ENCODE assay signal across 8 mouse cellular contexts in genomic region chrX:101273410-101273809, GRCm38 (mm10). TPM values are rescaled to one million over a fixed set of nuclear protein-coding genes. Genes with fewer than 3 reads are reported as not detected.
A peak's percentile ranks its signal among the peaks of the same experiment; 100 is the strongest.
DNase-seq lines count a peak whose midpoint lies in the region; ATAC-seq and TF ChIP-seq lines count a peak whose summit lies in the region.

No protein-coding gene starts in this region.

- H3K27me3 ChIP-seq in lung, embryonic 14.5 days (ENCODE audit: insufficient read depth, low read length), result no peaks in the 10 kb centered on the region
- peaks cover 18% of the 10 kb centered on the region; the same call in 1 of the 2 replicates for H3K27me3 ChIP-seq in embryonic facial prominence, embryonic 13.5 days
- peaks cover 31% of the 10 kb centered on the region for H3K27me3 ChIP-seq in limb, embryonic 12.5 days
- H3K27me3 ChIP-seq in stomach, postnatal 0 days (ENCODE audit: control insufficient read depth, insufficient read depth, low read length), result no peaks in the 10 kb centered on the region

- peak overlapping the region; percentile 53 for H3K4me2 ChIP-seq in lung, embryonic 14.5 days
- H3K4me2 ChIP-seq in embryonic facial prominence, embryonic 13.5 days, result peak overlapping the region; percentile 56
- H3K4me2 ChIP-seq in limb, embryonic 12.5 days, result peak overlapping the region; percentile 47
- H3K4me2 ChIP-seq in stomach, postnatal 0 days (replicated peaks; ENCODE audit: low read depth), result peak overlapping the region; percentile 39

- H3K4me3 ChIP-seq in lung, embryonic 14.5 days (ENCODE audit: low read depth, low read length), result peak overlapping the region; percentile 56
- peak overlapping the region; percentile 56 for H3K4me3 ChIP-seq in embryonic facial prominence, embryonic 13.5 days
- peak overlapping the region; percentile 55 for H3K4me3 ChIP-seq in limb, embryonic 12.5 days (replicated peaks)
- H3K4me3 ChIP-seq in stomach, postnatal 0 days (ENCODE audit: low read depth, low read length), result peak overlapping the region; percentile 58; the same call in 1 of the 2 replicates

- ATAC-seq in lung, embryonic 14.5 days (ENCODE audit: insufficient read depth), result peak; percentile 29; the same call in 1 of the 2 replicates
- ATAC-seq in embryonic facial prominence, embryonic 13.5 days (ENCODE audit: insufficient number of reproducible peaks, insufficient read depth, low FRiP score, low TSS enrichment, low read depth), result no peak
- ATAC-seq in limb, embryonic 12.5 days (ENCODE audit: insufficient number of reproducible peaks, insufficient read depth, low FRiP score, low TSS enrichment, low read depth), result no peak; the same call in 1 of the 2 replicates
- ATAC-seq in stomach, postnatal 0 days (ENCODE audit: low FRiP score, low TSS enrichment), result peak; percentile 2; the same call in 1 of the 2 replicates

- TF ChIP-seq CTCF in lung, embryonic 14.5 days (IDR thresholded peaks at IDR 0.05; ENCODE audit: low read depth), result no peak
- no peak for TF ChIP-seq CTCF in stomach, postnatal 0 days (IDR thresholded peaks at IDR 0.05; ENCODE audit: low read depth)

- peaks cover 23% of the 10 kb centered on the region for H3K36me3 ChIP-seq in lung, embryonic 14.5 days (ENCODE audit: insufficient read depth)
- peaks cover 16% of the 10 kb centered on the region for H3K36me3 ChIP-seq in embryonic facial prominence, embryonic 13.5 days
- H3K36me3 ChIP-seq in limb, embryonic 12.5 days, result peaks cover 26% of the 10 kb centered on the region
- no peaks in the 10 kb centered on the region for H3K36me3 ChIP-seq in stomach, postnatal 0 days (ENCODE audit: control insufficient read depth, insufficient read depth, low read length)

- H3K4me1 ChIP-seq in lung, embryonic 14.5 days (ENCODE audit: insufficient read depth), result no peaks in the 10 kb centered on the region
- no peaks in the 10 kb centered on the region for H3K4me1 ChIP-seq in embryonic facial prominence, embryonic 13.5 days
- H3K4me1 ChIP-seq in limb, embryonic 12.5 days (replicated peaks), result peaks cover 1% of the 10 kb centered on the region; the same call in 1 of the 2 replicates
- H3K4me1 ChIP-seq in stomach, postnatal 0 days (replicated peaks; ENCODE audit: control insufficient read depth, insufficient read depth), result no peaks in the 10 kb centered on the region

- peak overlapping the region; percentile 40 for H3K9ac ChIP-seq in lung, embryonic 14.5 days
- H3K9ac ChIP-seq in embryonic facial prominence, embryonic 13.5 days, result peak overlapping the region; percentile 77
- H3K9ac ChIP-seq in limb, embryonic 12.5 days (replicated peaks), result peak overlapping the region; percentile 64; the same call in 1 of the 2 replicates
- H3K9ac ChIP-seq in stomach, postnatal 0 days (ENCODE audit: low read length), result peak overlapping the region; percentile 72

- H3K9me3 ChIP-seq in lung, embryonic 14.5 days (ENCODE audit: low read depth, low read length), result no peaks in the 10 kb centered on the region
- H3K9me3 ChIP-seq in embryonic facial prominence, embryonic 13.5 days, result no peaks in the 10 kb centered on the region
- no peaks in the 10 kb centered on the region for H3K9me3 ChIP-seq in limb, embryonic 12.5 days
- no peaks in the 10 kb centered on the region for H3K9me3 ChIP-seq in stomach, postnatal 0 days (ENCODE audit: control insufficient read depth, low read length)

- DNase-seq in lung, embryonic 14.5 days, result peak; percentile 14
- no peak for DNase-seq in lung, postnatal 10 days
- DNase-seq in stomach, postnatal 0 days (ENCODE audit: low spot score), result no peak
- DNase-seq in adrenal gland, postnatal 4 days (ENCODE audit: low spot score in 2 of 2), result no peak
- DNase-seq in urinary bladder, postnatal 10 days (ENCODE audit: low spot score), result no peak
- DNase-seq in kidney, adult 18-20 months, result no peak

- no peak overlapping the region for H3K27ac ChIP-seq in lung, embryonic 14.5 days (ENCODE audit: low read depth)
- H3K27ac ChIP-seq in embryonic facial prominence, embryonic 13.5 days, result peak overlapping the region; percentile 73; the same call in 1 of the 2 replicates
- H3K27ac ChIP-seq in limb, embryonic 12.5 days, result peak overlapping the region; percentile 66; the same call in 1 of the 2 replicates
- no peak overlapping the region for H3K27ac ChIP-seq in stomach, postnatal 0 days (replicated peaks)

- 22% methylated on average over 6 of the region's 6 CpGs for WGBS in lung, embryonic 14.5 days
- WGBS in embryonic facial prominence, embryonic 13.5 days, result 22% methylated on average over 6 of the region's 6 CpGs
- WGBS in limb, embryonic 12.5 days, result 23% methylated on average over 6 of the region's 6 CpGs
- 21% methylated on average over 6 of the region's 6 CpGs for whole genome bisulfite sequencing in stomach, postnatal 0 days

- no peak for TF ChIP-seq EP300 in stomach, postnatal 0 days (optimal IDR thresholded peaks at IDR 0.05)

RNA-seq across cellular contexts. Expression of gene Med12, which starts 0.4 kb away (rescaled TPM):
- polyA plus RNA-seq in lung, embryonic 14.5 days (2014; fragmentation: Nextera tagmentation; extraction: Ambion mirVana), result 44.2 and 50.6 TPM in 2 replicates
- polyA plus RNA-seq in embryonic facial prominence, embryonic 13.5 days (2015; fragmentation: Nextera tagmentation; extraction: Ambion mirVana), result 33.2 and 39.2 TPM in 2 replicates
- polyA plus RNA-seq in limb, embryonic 12.5 days (2016; fragmentation: Nextera tagmentation; extraction: Ambion mirVana), result 46.0 and 51.7 TPM in 2 replicates
- 10.1 and 11.7 TPM in 2 replicates for polyA plus RNA-seq in stomach, postnatal 0 days (2015; fragmentation: Nextera tagmentation; extraction: Ambion mirVana)
- total RNA-seq in adrenal gland, postnatal 4 days (2021), result 10 to 100 TPM; 43.6 to 48.7 TPM

RNA-seq across cellular contexts. Expression of gene Gm20489, which starts 4.6 kb away (rescaled TPM):
- polyA plus RNA-seq in lung, embryonic 14.5 days (2014; fragmentation: Nextera tagmentation; extraction: Ambion mirVana), result not detected in 2 replicates
- not detected in 2 replicates for polyA plus RNA-seq in embryonic facial prominence, embryonic 13.5 days (2015; fragmentation: Nextera tagmentation; extraction: Ambion mirVana)
- polyA plus RNA-seq in limb, embryonic 12.5 days (2016; fragmentation: Nextera tagmentation; extraction: Ambion mirVana), result not detected in 2 replicates
- not detected in 2 replicates for polyA plus RNA-seq in stomach, postnatal 0 days (2015; fragmentation: Nextera tagmentation; extraction: Ambion mirVana)
- not detected for total RNA-seq in adrenal gland, postnatal 4 days (2021)

RNA-seq across cellular contexts. Expression of gene Il2rg, which starts 5.4 kb away (rescaled TPM):
- polyA plus RNA-seq in lung, embryonic 14.5 days (2014; fragmentation: Nextera tagmentation; extraction: Ambion mirVana), result 17.1 and 17.9 TPM in 2 replicates
- 6.7 and 7.6 TPM in 2 replicates for polyA plus RNA-seq in embryonic facial prominence, embryonic 13.5 days (2015; fragmentation: Nextera tagmentation; extraction: Ambion mirVana)
- 3.9 and 4.2 TPM in 2 replicates for polyA plus RNA-seq in limb, embryonic 12.5 days (2016; fragmentation: Nextera tagmentation; extraction: Ambion mirVana)
- polyA plus RNA-seq in stomach, postnatal 0 days (2015; fragmentation: Nextera tagmentation; extraction: Ambion mirVana), result 3.3 and 3.8 TPM in 2 replicates
- total RNA-seq in adrenal gland, postnatal 4 days (2021), result 10 to 100 TPM; 10.4 TPM

RNA-seq across cellular contexts. Expression of gene Gm614, which starts 9.6 kb away (rescaled TPM):
- polyA plus RNA-seq in lung, embryonic 14.5 days (2014; fragmentation: Nextera tagmentation; extraction: Ambion mirVana), result not detected in 2 replicates
- not detected in 2 replicates for polyA plus RNA-seq in embryonic facial prominence, embryonic 13.5 days (2015; fragmentation: Nextera tagmentation; extraction: Ambion mirVana)
- polyA plus RNA-seq in limb, embryonic 12.5 days (2016; fragmentation: Nextera tagmentation; extraction: Ambion mirVana), result not detected in 2 replicates
- not detected in 2 replicates for polyA plus RNA-seq in stomach, postnatal 0 days (2015; fragmentation: Nextera tagmentation; extraction: Ambion mirVana)
- 1 to 10 TPM in 1 of 2 experiments, under 1 TPM in 1; 0.84 to 1.2 TPM for total RNA-seq in adrenal gland, postnatal 4 days (2021)

RNA-seq across cellular contexts. Expression of gene Foxo4, which starts 19.1 kb away (rescaled TPM):
- polyA plus RNA-seq in lung, embryonic 14.5 days (2014; fragmentation: Nextera tagmentation; extraction: Ambion mirVana), result 2.5 and 3.1 TPM in 2 replicates
- polyA plus RNA-seq in embryonic facial prominence, embryonic 13.5 days (2015; fragmentation: Nextera tagmentation; extraction: Ambion mirVana), result 2.9 and 3.4 TPM in 2 replicates
- polyA plus RNA-seq in limb, embryonic 12.5 days (2016; fragmentation: Nextera tagmentation; extraction: Ambion mirVana), result 5.9 and 6.5 TPM in 2 replicates
- polyA plus RNA-seq in stomach, postnatal 0 days (2015; fragmentation: Nextera tagmentation; extraction: Ambion mirVana), result 0.91 and 0.97 TPM in 2 replicates
- total RNA-seq in adrenal gland, postnatal 4 days (2021), result 10 to 100 TPM; 32.3 to 36.8 TPM

Comparison
In these comparisons a context has a peak if more than half of its experiments do, and no peak if none do; other contexts are left out.
1. ATAC-seq: peak in lung, embryonic 14.5 days (single experiment) and stomach, postnatal 0 days (single experiment); none in embryonic facial prominence, embryonic 13.5 days (single experiment) and limb, embryonic 12.5 days (single experiment).
2. H3K27ac ChIP-seq: peak in embryonic facial prominence, embryonic 13.5 days (single experiment) and limb, embryonic 12.5 days (single experiment); none in lung, embryonic 14.5 days (single experiment) and stomach, postnatal 0 days (single experiment).
3. Peak in every context shown above with its lines, with median percentiles within 50 percentile points of each other: H3K4me2 ChIP-seq, H3K4me3 ChIP-seq and H3K9ac ChIP-seq.